8 mouse cellular contexts compared by ENCODE assay signal in genomic region chr9:58199381-58200269, GRCm38 (mm10). TPM values are rescaled to one million over a fixed set of nuclear protein-coding genes. Genes with fewer than 3 reads are reported as not detected.
DNase-seq lines count a peak whose midpoint lies in the region; ATAC-seq lines count a peak whose summit lies in the region.

No protein-coding gene starts in this region.

- intact Hi-C loops in left cerebral cortex, postnatal 25 days (cut with DNase I), result loop anchor here (2.0 to 10.0 kb wide), 2 partner anchors 89 to 265 kb away; no protein-coding TSS in a partner anchor

- no peaks in the 10 kb centered on the region for H3K9me3 ChIP-seq in lung, embryonic 15.5 days

- WGBS in lung, embryonic 15.5 days, result 1% methylated on average over 41 of the region's 41 CpGs

- 0 out of 2 replicates have a peak overlapping the region, but pooled peaks have one; percentile 23 for H3K4me2 ChIP-seq in lung, embryonic 15.5 days

- peaks cover 96% of the 10 kb centered on the region for H3K27me3 ChIP-seq in lung, embryonic 15.5 days

- ATAC-seq in lung, embryonic 15.5 days (ENCODE audit: borderline replicate concordance, extremely low read depth, low FRiP score, low TSS enrichment), result no peak

- H3K4me3 ChIP-seq in lung, embryonic 15.5 days, result no peak overlapping the region

- H3K27ac ChIP-seq in lung, embryonic 15.5 days, result no peak overlapping the region

- no peaks in the 10 kb centered on the region for H3K36me3 ChIP-seq in lung, embryonic 15.5 days

- H3K9ac ChIP-seq in lung, embryonic 15.5 days, result no peak overlapping the region

- peaks cover 44% of the 10 kb centered on the region for H3K4me1 ChIP-seq in lung, embryonic 15.5 days

- peak; percentile 53 for DNase-seq in embryo, embryonic 10 days (ENCODE audit: low spot score)
- no peak for DNase-seq in embryo, embryonic 9.5 days (ENCODE audit: extremely low spot score)
- no peak for DNase-seq in lung, postnatal 14 days
- peak; percentile 52 to 59 for DNase-seq in left cerebral cortex, postnatal 25 days (ENCODE audit: low spot score in 2 of 2)
- peak; percentile 44 for DNase-seq in retina, embryonic 14.5 days (ENCODE audit: low spot score)
- DNase-seq in spleen, postnatal 36 days (ENCODE audit: low spot score in 2 of 2), result no peak
- DNase-seq in urinary bladder, postnatal 36 days (ENCODE audit: low spot score in 2 of 2), result no peak

RNA-seq across cellular contexts. Expression of gene Islr, which starts 4.5 kb away (rescaled TPM):
- polyA plus RNA-seq in lung, embryonic 15.5 days (2015; fragmentation: Nextera tagmentation; extraction: Ambion mirVana), result 89.5 and 89.6 TPM in 2 replicates
- total RNA-seq in left cerebral cortex, postnatal 25 days (2021), result 10 to 100 TPM; 14.9 to 15.2 TPM

RNA-seq across cellular contexts. Expression of gene Islr2, which starts 4.5 kb away (rescaled TPM):
- polyA plus RNA-seq in lung, embryonic 15.5 days (2015; fragmentation: Nextera tagmentation; extraction: Ambion mirVana), result 0.06 and 0.15 TPM in 2 replicates
- total RNA-seq in left cerebral cortex, postnatal 25 days (2021), result 10 to 100 TPM; 72.2 to 76.7 TPM

RNA-seq across cellular contexts. Expression of gene Pml, which starts 50.0 kb away (rescaled TPM):
- 19.6 and 20.2 TPM in 2 replicates for polyA plus RNA-seq in lung, embryonic 15.5 days (2015; fragmentation: Nextera tagmentation; extraction: Ambion mirVana)
- total RNA-seq in left cerebral cortex, postnatal 25 days (2021), result 10 to 100 TPM; 13.0 to 18.2 TPM

RNA-seq across cellular contexts. Expression of gene Stoml1, which starts 53.3 kb away (rescaled TPM):
- 30.1 and 30.3 TPM in 2 replicates for polyA plus RNA-seq in lung, embryonic 15.5 days (2015; fragmentation: Nextera tagmentation; extraction: Ambion mirVana)
- 10 to 100 TPM; 64.3 to 71.4 TPM for total RNA-seq in left cerebral cortex, postnatal 25 days (2021)

Comparison
In these comparisons a context has a peak if more than half of its experiments do, and no peak if none do; other contexts are left out.
1. DNase-seq: peak in embryo, embryonic 10 days (single experiment), left cerebral cortex, postnatal 25 days (2 of 2) and retina, embryonic 14.5 days (single experiment); none in embryo, embryonic 9.5 days (single experiment), lung, postnatal 14 days (single experiment), spleen, postnatal 36 days (0 of 2) and urinary bladder, postnatal 36 days (0 of 2).